Mouse (Mus musculus) midbrain, embryonic 15.5 days (tissue): ENCODE measurements around the gene Tmem26. TPM values are rescaled to one million over a fixed set of nuclear protein-coding genes. Genes with fewer than 3 reads are reported as not detected.

Experiments
- ATAC-seq: fragments of 200-750 bp; cut with Nextera tagmentation; replicated peaks from 2 replicates; pipeline ENCODE4 v1.8.0; 2017; ENCODE audit warnings: moderate TSS enrichment
- H3K27ac ChIP-seq: fragments of 300-500 bp; sonication (generic); 2 replicates; pipeline ENCODE4 v1.5.1; 2015; ENCODE audit warnings: mild to moderate bottlenecking, inconsistent platforms
- H3K27me3 ChIP-seq: fragments of 300-500 bp; sonication (generic); replicated peaks from 2 replicates; pipeline ENCODE4 v1.6.1; 2015; ENCODE audit warnings: inconsistent platforms
- H3K36me3 ChIP-seq: fragments of 300-500 bp; sonication (generic); replicated peaks from 2 replicates; pipeline ENCODE4 v1.6.1; 2015; ENCODE audit warnings: inconsistent platforms
- H3K4me1 ChIP-seq: fragments of 300-500 bp; sonication (generic); 2 replicates; pipeline ENCODE4 v1.6.1; 2015; ENCODE audit warnings: inconsistent platforms
- H3K4me2 ChIP-seq: fragments of 300-500 bp; sonication (generic); 2 replicates; pipeline ENCODE4 v1.6.1; 2015; ENCODE audit warnings: inconsistent platforms, mild to moderate bottlenecking, moderate library complexity
- H3K4me3 ChIP-seq: fragments of 300-500 bp; sonication (generic); 2 replicates; pipeline ENCODE4 v1.5.1; 2015; ENCODE audit warnings: mild to moderate bottlenecking, inconsistent platforms
- H3K9ac ChIP-seq: fragments of 300-500 bp; sonication (generic); 2 replicates; pipeline ENCODE4 v1.6.1; 2015; ENCODE audit warnings: mild to moderate bottlenecking, inconsistent platforms
- H3K9me3 ChIP-seq: fragments of 300-500 bp; sonication (generic); 2 replicates; pipeline ENCODE4 v1.6.1; 2016; ENCODE audit warnings: inconsistent platforms
- WGBS: fragments of 180-500 bp; shearing (Covaris S2); methylation state at CpG from one replicate; pipeline ENCODE4 v1.1.7; 2015; ENCODE audit warnings: mixed read lengths; 5-methylcytosine and 5-hydroxymethylcytosine counted together
- polyA plus RNA-seq: library from polyadenylated mRNA; unstranded; fragments of >200 nt; fragmentation: Nextera tagmentation; extraction: Ambion mirVana; gene quantifications from 2 replicates; pipeline ENCODE4 v1.2.1, GENCODE M21; 2015

Gene Tmem26
- 4.9 and 5.2 TPM in 2 replicates for polyA plus RNA-seq

DNA sequence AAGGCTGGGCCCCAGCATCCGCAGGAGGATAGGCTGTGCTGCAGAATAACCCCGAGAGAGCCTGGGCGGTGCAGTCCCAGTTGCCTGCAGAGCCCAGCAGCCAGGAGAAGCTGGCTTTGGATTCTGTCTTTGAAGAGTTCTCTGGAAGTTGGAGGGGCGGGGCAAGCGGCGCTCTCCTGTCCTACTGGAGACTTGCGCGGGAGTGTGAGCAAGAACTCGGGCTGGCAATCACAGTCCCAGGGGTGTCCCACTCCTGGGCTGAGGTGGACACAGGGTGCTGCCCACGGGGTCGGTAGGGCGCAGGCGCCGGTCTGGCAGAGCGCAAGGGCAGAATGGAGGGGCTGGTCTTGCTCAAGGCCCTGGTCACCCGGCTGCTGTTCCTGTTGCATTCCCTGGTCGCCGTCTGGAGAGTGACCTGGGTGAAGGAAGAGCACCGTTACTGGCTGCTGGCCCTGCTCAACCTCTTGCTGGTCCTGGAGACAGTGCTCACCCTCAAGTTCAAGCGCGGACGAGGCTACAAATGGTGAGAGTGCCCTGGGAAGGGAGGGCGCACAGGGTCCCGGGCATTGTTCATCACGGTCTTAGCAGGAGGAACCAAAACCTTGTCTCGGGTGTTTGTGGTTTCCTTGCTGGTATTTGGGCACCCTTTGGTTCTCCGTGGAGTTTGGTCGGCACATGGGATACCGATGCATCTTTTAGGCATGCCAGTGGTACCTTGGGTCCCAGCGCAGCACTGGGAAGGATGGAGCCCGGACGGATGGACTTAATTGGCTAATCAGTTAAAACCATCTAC, at the start of gene Tmem26:
TSS of gene Tmem26 (plus strand) at position 79 of the 793 bp plus-strand sequence.
- Histone ChIP-seq H3K27ac (no peak within 1 kb of the TSS), H3K9me3 (no peaks in the 10 kb centered on the region), H3K36me3 (no peaks in the 10 kb centered on the region), H3K4me2 (peak within 1 kb of the TSS; percentile 95), H3K4me1 (peaks cover 15% of the 10 kb centered on the region), H3K9ac (peak within 1 kb of the TSS; percentile 40), H3K4me3 (peak within 1 kb of the TSS; percentile 47), H3K27me3 (peaks cover 4% of the 10 kb centered on the region)
- peak; percentile 65 for ATAC-seq
- under 1% methylated on average over 32 of the region's 32 CpGs for WGBS

- no peak overlapping the region for H3K27ac ChIP-seq
- no peaks in the 10 kb centered on the region for H3K9me3 ChIP-seq
- no peak overlapping the region for H3K9ac ChIP-seq
- no peaks in the 10 kb centered on the region for H3K36me3 ChIP-seq
- H3K4me3 ChIP-seq: no peak overlapping the region
- no peak for ATAC-seq
- no peak overlapping the region for H3K4me2 ChIP-seq
- WGBS: 67% methylated on average over 4 of the region's 4 CpGs
- H3K4me1 ChIP-seq: no peaks in the 10 kb centered on the region
- H3K27me3 ChIP-seq: no peaks in the 10 kb centered on the region
Observed at GRCm38 (mm10) chr10:68678678-68679077, 44.8 kb upstream of the Tmem26 start.

DNA sequence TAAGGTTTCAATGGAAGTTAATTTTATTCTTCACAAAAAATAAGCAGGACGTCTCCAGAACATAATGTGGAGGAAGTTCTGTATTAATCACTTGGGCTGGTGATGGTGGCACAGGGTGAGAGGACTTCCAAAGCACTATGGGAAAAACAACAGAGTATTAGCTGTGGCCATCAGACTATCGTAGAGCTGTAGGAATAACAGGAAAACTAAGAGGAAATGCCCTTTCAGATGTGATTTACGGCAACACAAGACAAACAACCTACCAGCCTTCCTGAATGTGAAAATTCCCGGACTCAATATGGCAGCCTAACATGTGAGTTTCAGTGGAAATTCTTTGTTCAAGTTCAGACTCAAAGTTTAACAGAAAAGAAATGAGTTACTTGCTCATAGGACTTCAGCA, 42.2 kb upstream of the Tmem26 start:
- WGBS: 81% methylated on average over 4 of the region's 4 CpGs
- Histone ChIP-seq H3K36me3 (no peaks in the 10 kb centered on the region), H3K4me2 (no peak overlapping the region), H3K9me3 (no peaks in the 10 kb centered on the region), H3K9ac (no peak overlapping the region), H3K27ac (no peak overlapping the region), H3K27me3 (no peaks in the 10 kb centered on the region), H3K4me3 (no peak overlapping the region), H3K4me1 (no peaks in the 10 kb centered on the region)
- ATAC-seq: no peak

DNA sequence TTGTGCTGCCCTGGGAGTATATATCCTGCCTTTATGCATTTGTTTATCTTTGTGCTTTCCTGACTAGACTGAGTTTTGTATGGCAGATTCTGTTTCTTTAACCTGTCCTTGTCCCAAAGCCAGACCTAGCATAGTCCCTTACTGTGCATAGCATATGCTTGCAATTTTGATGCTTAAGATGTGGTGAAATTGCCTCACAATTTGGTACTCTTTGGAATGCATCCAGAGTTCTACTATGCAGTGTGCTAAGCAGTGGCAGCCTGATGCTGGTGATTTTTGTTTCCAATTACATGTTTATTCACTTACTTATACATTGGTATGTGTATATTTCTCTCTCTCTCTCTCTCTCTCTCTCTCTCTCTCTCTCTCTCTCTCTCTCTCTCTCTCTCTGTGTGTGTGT, 37.9 kb upstream of the Tmem26 start:
- Histone ChIP-seq H3K36me3 (no peaks in the 10 kb centered on the region), H3K9me3 (no peaks in the 10 kb centered on the region), H3K4me3 (no peak overlapping the region), H3K27me3 (no peaks in the 10 kb centered on the region), H3K9ac (no peak overlapping the region), H3K4me2 (no peak overlapping the region), H3K4me1 (no peaks in the 10 kb centered on the region), H3K27ac (no peak overlapping the region)
- no peak for ATAC-seq

- Histone ChIP-seq H3K9me3 (no peaks in the 10 kb centered on the region), H3K36me3 (no peaks in the 10 kb centered on the region), H3K4me2 (no peak overlapping the region), H3K27ac (no peak overlapping the region), H3K4me3 (no peak overlapping the region), H3K27me3 (no peaks in the 10 kb centered on the region), H3K9ac (no peak overlapping the region), H3K4me1 (no peaks in the 10 kb centered on the region)
- no peak for ATAC-seq
- 89% methylated on average over 7 of the region's 7 CpGs for WGBS
Observed at GRCm38 (mm10) chr10:68691116-68691515, 32.3 kb upstream of the Tmem26 start.

GRCm38 (mm10) chr10:68692401-68692800, 31.0 kb upstream of the Tmem26 start:
- H3K9me3 ChIP-seq: no peaks in the 10 kb centered on the region
- H3K36me3 ChIP-seq: no peaks in the 10 kb centered on the region
- no peak overlapping the region for H3K9ac ChIP-seq
- ATAC-seq: no peak
- no peaks in the 10 kb centered on the region for H3K27me3 ChIP-seq
- no peak overlapping the region for H3K4me3 ChIP-seq
- no peak overlapping the region for H3K27ac ChIP-seq
- H3K4me1 ChIP-seq: no peaks in the 10 kb centered on the region
- WGBS: 96% methylated on average over 1 of the region's 1 CpGs
- H3K4me2 ChIP-seq: no peak overlapping the region

DNA sequence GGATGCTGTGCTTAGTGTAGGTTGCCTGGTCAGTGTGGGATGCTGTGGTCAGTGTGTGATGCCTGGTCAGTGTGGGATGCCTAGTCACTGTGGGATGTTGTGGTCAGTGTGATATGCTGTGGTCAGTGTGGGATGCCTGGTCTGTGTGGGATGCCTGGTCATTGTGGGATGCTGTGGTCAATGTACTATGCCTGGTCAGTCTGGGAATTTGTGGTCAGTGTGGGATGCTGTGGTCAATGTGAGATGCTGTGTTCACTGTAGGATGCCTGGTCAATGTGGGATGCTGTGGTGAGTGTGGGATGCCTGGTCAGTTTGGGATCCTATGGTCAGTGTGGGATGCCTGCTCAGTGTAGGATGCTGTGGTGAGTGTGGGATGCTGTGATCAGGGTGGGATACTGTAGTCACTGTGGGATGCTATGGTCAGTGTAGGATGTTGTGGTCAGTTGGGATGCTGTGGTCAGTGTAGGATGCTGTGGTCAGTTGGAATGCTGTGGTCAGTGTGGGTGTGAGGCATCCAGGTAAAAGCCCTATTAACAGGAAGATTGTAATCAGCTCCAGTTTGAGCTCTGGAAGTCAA, 27.6 kb upstream of the Tmem26 start:
- Histone ChIP-seq H3K4me2 (no peak overlapping the region), H3K27ac (no peak overlapping the region), H3K9me3 (no peaks in the 10 kb centered on the region), H3K4me1 (no peaks in the 10 kb centered on the region), H3K36me3 (no peaks in the 10 kb centered on the region), H3K9ac (no peak overlapping the region), H3K4me3 (no peak overlapping the region), H3K27me3 (no peaks in the 10 kb centered on the region)
- ATAC-seq: no peak

DNA sequence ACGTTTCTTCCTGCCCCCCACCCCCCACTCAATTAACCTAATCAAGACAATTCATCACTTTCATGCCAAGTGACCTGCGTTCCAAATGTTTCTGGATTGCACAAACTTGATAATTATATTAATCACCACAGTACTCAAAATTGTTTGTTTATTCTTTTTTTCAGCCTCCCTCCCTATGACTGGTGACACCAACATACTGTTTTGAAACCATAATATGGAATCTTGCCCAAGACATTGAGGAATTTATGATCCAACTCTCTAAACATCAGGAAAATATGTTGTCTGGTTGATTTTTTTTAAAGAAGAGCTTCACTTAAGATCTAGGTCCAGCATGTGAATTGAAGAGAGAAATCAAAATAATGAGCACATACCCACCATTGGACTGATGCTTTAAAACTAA, 19.2 kb upstream of the Tmem26 start:
- Histone ChIP-seq H3K27ac (no peak overlapping the region), H3K9me3 (no peaks in the 10 kb centered on the region), H3K27me3 (no peaks in the 10 kb centered on the region), H3K36me3 (no peaks in the 10 kb centered on the region), H3K9ac (no peak overlapping the region), H3K4me1 (no peaks in the 10 kb centered on the region), H3K4me3 (no peak overlapping the region), H3K4me2 (no peak overlapping the region)
- ATAC-seq: no peak
- 83% methylated on average over 2 of the region's 2 CpGs for WGBS

GRCm38 (mm10) chr10:68705471-68706036, 17.9 kb upstream of the Tmem26 start:
- Histone ChIP-seq H3K9me3 (no peaks in the 10 kb centered on the region), H3K4me1 (no peaks in the 10 kb centered on the region), H3K27ac (no peak overlapping the region), H3K27me3 (no peaks in the 10 kb centered on the region), H3K4me3 (no peak overlapping the region), H3K36me3 (no peaks in the 10 kb centered on the region), H3K4me2 (no peak overlapping the region), H3K9ac (no peak overlapping the region)
- no peak for ATAC-seq
- WGBS: 90% methylated on average over 4 of the region's 4 CpGs

- 86% methylated on average over 3 of the region's 3 CpGs for WGBS
- no peaks in the 10 kb centered on the region for H3K27me3 ChIP-seq
- no peak overlapping the region for H3K9ac ChIP-seq
- H3K4me2 ChIP-seq: no peak overlapping the region
- H3K27ac ChIP-seq: no peak overlapping the region
- ATAC-seq: no peak
- no peaks in the 10 kb centered on the region for H3K9me3 ChIP-seq
- H3K4me3 ChIP-seq: no peak overlapping the region
- H3K36me3 ChIP-seq: no peaks in the 10 kb centered on the region
- H3K4me1 ChIP-seq: no peaks in the 10 kb centered on the region
Observed at GRCm38 (mm10) chr10:68707014-68707852, 16.2 kb upstream of the Tmem26 start.

GRCm38 (mm10) chr10:68712926-68713325, 10.5 kb upstream of the Tmem26 start:
- Histone ChIP-seq H3K4me1 (no peaks in the 10 kb centered on the region), H3K27me3 (no peaks in the 10 kb centered on the region), H3K36me3 (no peaks in the 10 kb centered on the region), H3K9ac (no peak overlapping the region), H3K4me3 (no peak overlapping the region), H3K9me3 (no peaks in the 10 kb centered on the region), H3K4me2 (no peak overlapping the region), H3K27ac (no peak overlapping the region)
- ATAC-seq: no peak
- 64% methylated on average over 2 of the region's 2 CpGs for WGBS

GRCm38 (mm10) chr10:68714302-68714701, 9.1 kb upstream of the Tmem26 start:
- Histone ChIP-seq H3K27ac (no peak overlapping the region), H3K36me3 (no peaks in the 10 kb centered on the region), H3K4me1 (no peaks in the 10 kb centered on the region), H3K9me3 (no peaks in the 10 kb centered on the region), H3K9ac (no peak overlapping the region), H3K27me3 (no peaks in the 10 kb centered on the region), H3K4me3 (no peak overlapping the region), H3K4me2 (no peak overlapping the region)
- 83% methylated on average over 3 of the region's 3 CpGs for WGBS
- no peak for ATAC-seq
